Mouse (Mus musculus) kidney, adult 2 months (tissue): ENCODE results near the gene Hhat.

Experiments used
- CTCF ChIP-seq: fragments of 200-500 bp; conservative IDR thresholded peaks from 2 replicates; pipeline ENCODE4 v1.5.1; 2011; ENCODE audit warnings: low read depth, mild to moderate bottlenecking, control low read depth, low read length, moderate library complexity, mixed read lengths; ENCODE audit not compliant: insufficient read depth, insufficient read length
- POLR2A ChIP-seq: fragments of 200-500 bp; IDR thresholded peaks from one replicate; pipeline ENCODE4 v1.6.1; 2011; ENCODE audit warnings: low read depth, low read length, control low read depth

DNA sequence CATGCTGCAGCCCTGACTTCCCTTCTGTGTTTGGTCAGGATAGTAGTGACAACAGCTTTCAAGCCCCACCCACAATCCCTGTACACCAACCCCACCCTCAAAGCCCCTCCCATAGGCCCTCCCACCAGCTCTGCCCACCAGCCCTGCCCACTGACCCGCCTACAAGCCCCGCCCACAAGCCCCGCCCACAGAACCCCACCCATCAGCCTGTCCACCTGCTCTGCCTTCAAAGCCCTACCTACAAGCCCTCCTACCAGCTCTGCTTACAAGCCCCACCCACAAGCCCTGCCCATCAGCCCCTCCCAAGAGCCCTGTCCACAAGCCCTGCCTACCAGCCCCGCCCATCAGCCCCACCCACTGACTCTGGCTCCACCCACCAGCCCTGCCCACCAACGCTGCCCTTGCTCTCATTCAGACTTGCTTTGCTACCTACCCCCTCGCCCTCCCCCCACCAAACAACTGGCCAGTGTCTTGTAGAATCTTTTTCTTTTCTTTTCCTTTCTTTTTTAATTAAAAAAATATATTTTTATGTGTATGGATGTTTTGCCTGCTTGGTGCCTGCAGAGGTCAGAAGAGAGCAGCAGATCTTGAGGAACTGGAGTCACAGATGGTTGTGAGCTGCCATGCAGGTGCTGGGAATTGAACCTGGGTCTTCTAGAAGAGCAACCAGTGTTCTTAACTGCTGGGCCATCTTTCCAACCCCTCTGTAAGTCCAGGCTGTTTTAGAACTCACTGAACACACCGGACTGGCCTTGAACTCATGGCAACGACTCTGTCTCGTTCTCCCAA is 24.1 kb upstream of the Hhat start:
- no peak for TF ChIP-seq POLR2A
- no peak for TF ChIP-seq CTCF
